Mouse (Mus musculus) cerebellum, adult 2 months (tissue): ENCODE data around the gene Lgals2.

Experiments used
- CTCF ChIP-seq: fragments of 200-500 bp; IDR thresholded peaks from 2 replicates; pipeline ENCODE4 v1.5.1; 2011; ENCODE audit warnings: low read depth, mild to moderate bottlenecking, control low read depth, low read length, moderate library complexity, borderline replicate concordance; ENCODE audit not compliant: insufficient read depth
- POLR2A ChIP-seq: fragments of 200-500 bp; IDR thresholded peaks from 2 replicates; pipeline ENCODE4 v1.6.1; 2011; ENCODE audit warnings: low read length, control low read depth, borderline replicate concordance; ENCODE audit not compliant: insufficient read depth

DNA sequence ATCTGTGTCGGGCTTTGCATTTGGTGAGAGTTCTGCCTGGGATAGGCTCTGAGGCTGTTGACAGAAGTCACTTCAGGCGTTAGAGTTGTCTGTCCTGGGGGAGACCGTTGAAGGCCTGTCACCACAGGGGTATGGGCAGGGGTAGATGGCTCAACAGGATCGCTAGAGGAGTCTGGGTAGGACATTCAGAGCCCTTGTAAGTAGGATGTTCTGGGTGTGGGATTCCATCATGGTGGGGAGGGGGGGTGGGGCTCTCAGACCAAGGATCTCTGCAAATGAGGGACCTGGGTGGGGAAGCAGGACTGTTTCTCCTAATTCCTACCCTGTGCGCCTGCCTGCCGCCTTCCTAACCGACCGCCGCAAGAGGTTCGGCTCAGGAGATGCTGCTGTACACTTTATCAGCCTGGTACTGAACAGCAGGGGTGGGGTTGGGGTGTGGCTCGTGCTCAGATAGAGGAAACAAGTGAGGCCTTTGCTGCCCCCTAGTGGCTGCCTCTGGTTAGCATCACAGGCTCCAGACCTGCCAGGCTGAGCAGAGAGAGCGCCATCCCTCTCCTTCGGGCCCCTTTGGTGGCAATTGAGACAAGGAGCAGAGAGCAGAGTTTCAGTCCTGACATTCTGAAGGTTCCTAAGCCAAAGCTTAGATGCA lies 3.7 kb downstream of the Lgals2 start:
- no peak for TF ChIP-seq POLR2A
- peak; percentile 91 for TF ChIP-seq CTCF
